Mouse (Mus musculus) heart, adult 9 months (tissue): ENCODE measurements around the gene Cdkn1c.
A peak's percentile ranks its signal among the peaks of the same experiment; 100 is the strongest.

Experiments
- DNase-seq, 2 experiments: peaks; one replicate each; pipeline ENCODE4 v3.0.0; 2022; ENCODE audit warnings: low spot score in 2 of 2

Gene Cdkn1c

GRCm38 (mm10) chr7:143437231-143437893 lies 23.5 kb downstream of the Cdkn1c start:
- DNase-seq: no peak

- peak; percentile 70 to 72 for DNase-seq
Measured at GRCm38 (mm10) chr7:143433331-143433730, 27.5 kb downstream of the Cdkn1c start.

GRCm38 (mm10) chr7:143432631-143433030 lies 28.2 kb downstream of the Cdkn1c start:
- peak; percentile 39 to 44 for DNase-seq

- no peak for DNase-seq
Measured at GRCm38 (mm10) chr7:143428814-143429499, 31.9 kb downstream of the Cdkn1c start.

GRCm38 (mm10) chr7:143428142-143428813 lies 32.6 kb downstream of the Cdkn1c start:
- DNase-seq: no peak

- no peak for DNase-seq
Measured at GRCm38 (mm10) chr7:143419585-143420160, 41.2 kb downstream of the Cdkn1c start.

GRCm38 (mm10) chr7:143417875-143418274 lies 43.0 kb downstream of the Cdkn1c start:
- DNase-seq: no peak

- no peak for DNase-seq
Measured at GRCm38 (mm10) chr7:143416406-143416805, 44.4 kb downstream of the Cdkn1c start.

- DNase-seq: no peak
Measured at GRCm38 (mm10) chr7:143415070-143415469, 45.8 kb downstream of the Cdkn1c start.

GRCm38 (mm10) chr7:143412606-143413005 lies 48.2 kb downstream of the Cdkn1c start:
- DNase-seq: peak; percentile 53 to 79

- DNase-seq: peak; percentile 67 to 72
Measured at GRCm38 (mm10) chr7:143408615-143409021, 52.2 kb downstream of the Cdkn1c start.
